Mouse (Mus musculus) CD4-positive helper T cell, adult 2 months (primary cell): ENCODE data around the gene Il18.
A peak's percentile ranks its signal among the peaks of the same experiment; 100 is the strongest.

Experiments
- DNase-seq: peaks from one replicate; pipeline ENCODE4 v3.0.0-alpha.2; 2012; ENCODE audit warnings: low read depth, missing footprints, low spot score

The Il18 gene

GRCm38 (mm10) chr9:50554241-50555093, at the start of gene Il18:
TSS of gene Il18 (plus strand) at chr9:50554827.
- DNase-seq: peak; percentile 48

- no peak for DNase-seq
These were observed 49.2 kb upstream of the Il18 start for GRCm38 (mm10) chr9:50505405-50505804.

- no peak for DNase-seq
These were observed 47.1 kb upstream of the Il18 start for GRCm38 (mm10) chr9:50507570-50507969.

- no peak for DNase-seq
These were observed 39.2 kb upstream of the Il18 start for GRCm38 (mm10) chr9:50515462-50515861.

GRCm38 (mm10) chr9:50518781-50519180, 35.8 kb upstream of the Il18 start:
- peak; percentile 32 for DNase-seq

- DNase-seq: no peak
These were observed 33.9 kb upstream of the Il18 start for GRCm38 (mm10) chr9:50520748-50521147.

- DNase-seq: no peak
These were observed 33.1 kb upstream of the Il18 start for GRCm38 (mm10) chr9:50521562-50521961.

- DNase-seq: no peak
These were observed 32.1 kb upstream of the Il18 start for GRCm38 (mm10) chr9:50522574-50522973.

- DNase-seq: no peak
These were observed 29.7 kb upstream of the Il18 start for GRCm38 (mm10) chr9:50524936-50525335.

- no peak for DNase-seq
These were observed 29.0 kb upstream of the Il18 start for GRCm38 (mm10) chr9:50525585-50525984.

- DNase-seq: peak; percentile 61
These were observed 26.8 kb upstream of the Il18 start for GRCm38 (mm10) chr9:50527860-50528259.

GRCm38 (mm10) chr9:50528293-50528892, 26.2 kb upstream of the Il18 start, which contains the start of gene Pts:
TSS of gene Pts (minus strand) at chr9:50528724.
- peak; percentile 98 for DNase-seq

GRCm38 (mm10) chr9:50530890-50531289, 23.7 kb upstream of the Il18 start:
- DNase-seq: peak; percentile 55

- DNase-seq: peak; percentile 57
These were observed 21.3 kb upstream of the Il18 start for GRCm38 (mm10) chr9:50533328-50533727.

- DNase-seq: peak; percentile 42
These were observed 20.8 kb upstream of the Il18 start for GRCm38 (mm10) chr9:50533791-50534190.

GRCm38 (mm10) chr9:50535930-50536329, 18.7 kb upstream of the Il18 start:
- no peak for DNase-seq

- no peak for DNase-seq
These were observed 18.0 kb upstream of the Il18 start for GRCm38 (mm10) chr9:50536603-50537135.

- DNase-seq: peak; percentile 25
These were observed 17.3 kb upstream of the Il18 start for GRCm38 (mm10) chr9:50537295-50537694.

- DNase-seq: no peak
These were observed 14.5 kb upstream of the Il18 start for GRCm38 (mm10) chr9:50540170-50540569.

GRCm38 (mm10) chr9:50542401-50542800, 12.2 kb upstream of the Il18 start:
- no peak for DNase-seq

- DNase-seq: peak; percentile 58
These were observed 6.7 kb upstream of the Il18 start for GRCm38 (mm10) chr9:50547859-50548478.

- no peak for DNase-seq
These were observed 5.7 kb upstream of the Il18 start for GRCm38 (mm10) chr9:50548936-50549335.
